Mouse (Mus musculus): ENCODE results near the gene Igfbp2.

Igfbp2 gene

GRCm38 (mm10) chr1:72823751-72824706 is at the start of gene Igfbp2:
Igfbp2 (plus strand) TSS chr1:72824503.
- peak; percentile 6 to 11 for DNase-seq

- peak; percentile 7 to 26 for DNase-seq
Measured at GRCm38 (mm10) chr1:72778789-72779188, 45.5 kb upstream of the Igfbp2 start.

GRCm38 (mm10) chr1:72780720-72781119 is 43.6 kb upstream of the Igfbp2 start:
- peak in 1 of 2 experiments; percentile 13 for DNase-seq

- DNase-seq: no peak
Measured at GRCm38 (mm10) chr1:72783341-72783740, 41.0 kb upstream of the Igfbp2 start.

GRCm38 (mm10) chr1:72784018-72784417 is 40.3 kb upstream of the Igfbp2 start:
- DNase-seq: no peak

- no peak for DNase-seq
Measured at GRCm38 (mm10) chr1:72790670-72791069, 33.6 kb upstream of the Igfbp2 start.

GRCm38 (mm10) chr1:72791743-72792142 is 32.6 kb upstream of the Igfbp2 start:
- no peak for DNase-seq

GRCm38 (mm10) chr1:72792262-72792661 is 32.0 kb upstream of the Igfbp2 start:
- DNase-seq: no peak

- DNase-seq: no peak
Measured at GRCm38 (mm10) chr1:72793230-72793629, 31.1 kb upstream of the Igfbp2 start.

- DNase-seq: no peak
Measured at GRCm38 (mm10) chr1:72796128-72796527, 28.2 kb upstream of the Igfbp2 start.

GRCm38 (mm10) chr1:72797102-72797665 is 27.1 kb upstream of the Igfbp2 start:
- no peak for DNase-seq

GRCm38 (mm10) chr1:72798441-72798840 is 25.9 kb upstream of the Igfbp2 start:
- DNase-seq: no peak

GRCm38 (mm10) chr1:72804031-72804430 is 20.3 kb upstream of the Igfbp2 start:
- DNase-seq: no peak

GRCm38 (mm10) chr1:72805037-72805436 is 19.3 kb upstream of the Igfbp2 start:
- DNase-seq: no peak

GRCm38 (mm10) chr1:72805476-72806043 is 18.7 kb upstream of the Igfbp2 start:
- no peak for DNase-seq

GRCm38 (mm10) chr1:72806044-72806584 is 18.2 kb upstream of the Igfbp2 start:
- DNase-seq: no peak

- DNase-seq: no peak
Measured at GRCm38 (mm10) chr1:72809304-72809703, 15.0 kb upstream of the Igfbp2 start.

- no peak for DNase-seq
Measured at GRCm38 (mm10) chr1:72809951-72810675, 14.2 kb upstream of the Igfbp2 start.

GRCm38 (mm10) chr1:72811061-72811460 is 13.2 kb upstream of the Igfbp2 start:
- DNase-seq: no peak

- no peak for DNase-seq
Measured at GRCm38 (mm10) chr1:72813089-72813638, 11.1 kb upstream of the Igfbp2 start.

GRCm38 (mm10) chr1:72813639-72814403 is 10.5 kb upstream of the Igfbp2 start:
- DNase-seq: no peak

GRCm38 (mm10) chr1:72815184-72815583 is 9.1 kb upstream of the Igfbp2 start:
- no peak for DNase-seq
